14 mouse cellular contexts compared by ENCODE assay signal in genomic region chr8:93809226-93809625, GRCm38 (mm10). TPM values are rescaled to one million over a fixed set of nuclear protein-coding genes. Genes with fewer than 3 reads are reported as not detected.
A peak's percentile ranks its signal among the peaks of the same experiment; 100 is the strongest.
DNase-seq lines count a peak whose midpoint lies in the region; ATAC-seq lines count a peak whose summit lies in the region.
"Had no signal": no experiment of that assay in that cellular context is flagged by ENCODE, and none has a peak within 500 bp of the region (broad histone marks: within the 10 kb centered on the region; RNA-seq: fewer than 3 reads in every experiment).

No protein-coding gene starts in this region.

- ATAC-seq in hindbrain, embryonic 16.5 days: no peak
- ATAC-seq in neural tube, embryonic 15.5 days (ENCODE audit: low FRiP score): no peak

- no peaks in the 10 kb centered on the region for H3K9me3 ChIP-seq in hindbrain, embryonic 16.5 days (ENCODE audit: control insufficient read depth, low read length)
- H3K9me3 ChIP-seq in neural tube, embryonic 15.5 days (replicated peaks): no peaks in the 10 kb centered on the region
- H3K9me3 ChIP-seq: embryonic facial prominence, embryonic 15.5 days; heart, embryonic 13.5 days; kidney, embryonic 15.5 days had no signal

- H3K9ac ChIP-seq in hindbrain, embryonic 16.5 days (ENCODE audit: low read depth, low read length): no peak overlapping the region
- H3K9ac ChIP-seq in neural tube, embryonic 15.5 days (replicated peaks): no peak overlapping the region
- H3K9ac ChIP-seq: embryonic facial prominence, embryonic 15.5 days had no signal

- intact Hi-C loops in left cerebral cortex, postnatal 4 days (cut with DNase I): no loop called here

- H3K36me3 ChIP-seq in hindbrain, embryonic 16.5 days (ENCODE audit: control insufficient read depth, insufficient read depth, low read length): no peaks in the 10 kb centered on the region
- no peaks in the 10 kb centered on the region for H3K36me3 ChIP-seq in neural tube, embryonic 15.5 days
- H3K36me3 ChIP-seq: embryonic facial prominence, embryonic 15.5 days; heart, embryonic 13.5 days; kidney, embryonic 15.5 days had no signal

- H3K4me3 ChIP-seq in hindbrain, embryonic 16.5 days (ENCODE audit: low read length): no peak overlapping the region
- no peak overlapping the region for H3K4me3 ChIP-seq in neural tube, embryonic 15.5 days (replicated peaks)

- H3K27ac ChIP-seq in hindbrain, embryonic 16.5 days (ENCODE audit: low read depth, low read length): no peak overlapping the region
- H3K27ac ChIP-seq in neural tube, embryonic 15.5 days (replicated peaks): peak overlapping the region; percentile 97; the same call in 1 of the 2 replicates
- H3K27ac ChIP-seq: embryonic facial prominence, embryonic 15.5 days; kidney, embryonic 15.5 days had no signal

- H3K27me3 ChIP-seq in hindbrain, embryonic 16.5 days (replicated peaks; ENCODE audit: control insufficient read depth, insufficient read depth, low read length): no peaks in the 10 kb centered on the region
- H3K27me3 ChIP-seq in neural tube, embryonic 15.5 days (replicated peaks): no peaks in the 10 kb centered on the region

- peaks cover 7% of the 10 kb centered on the region for H3K4me1 ChIP-seq in hindbrain, embryonic 16.5 days (ENCODE audit: control insufficient read depth, insufficient read depth, low read depth, low read length)
- H3K4me1 ChIP-seq in neural tube, embryonic 15.5 days: peaks cover 19% of the 10 kb centered on the region

- peak; percentile 68 for DNase-seq in cerebellum, adult 9-11 months
- no peak for DNase-seq in cerebellum, adult 18-20 months
- peak; percentile 48 for DNase-seq in left cerebral cortex, postnatal 4 days
- no peak for DNase-seq in left cerebral cortex, adult 9 months (ENCODE audit: low spot score in 2 of 2)
- no peak for DNase-seq in lung, postnatal 14 days
- DNase-seq: adrenal gland, postnatal 25 days; lung, postnatal 4 days; thymus, postnatal 25 days had no signal

- 62% methylated on average over 3 of the region's 3 CpGs for WGBS in hindbrain, embryonic 16.5 days
- 67% methylated on average over 3 of the region's 3 CpGs for WGBS in neural tube, embryonic 15.5 days

- H3K4me2 ChIP-seq in hindbrain, embryonic 16.5 days (ENCODE audit: low read length): peak overlapping the region; percentile 70; the same call in 1 of the 2 replicates
- H3K4me2 ChIP-seq in neural tube, embryonic 15.5 days: peak overlapping the region; percentile 66; the same call in 1 of the 2 replicates

RNA-seq across cellular contexts. Expression of gene Gnao1, which starts 0.5 kb away (rescaled TPM):
- total RNA-seq in left cerebral cortex, postnatal 4 days (2021): 1,000 to 10,000 TPM in 1 of 2 experiments, 100 to 1,000 TPM in 1; 949 to 1,024 TPM
- 215 and 237 TPM in 2 replicates for polyA plus RNA-seq in hindbrain, embryonic 16.5 days (2015; fragmentation: Nextera tagmentation; extraction: Ambion mirVana)
- 203 and 251 TPM in 2 replicates for polyA plus RNA-seq in neural tube, embryonic 15.5 days (2015; fragmentation: Nextera tagmentation; extraction: Ambion mirVana)
- total RNA-seq: hematopoietic stem cell, adult 5-6 weeks had no signal

Comparison
In these comparisons a context has a peak if more than half of its experiments do, and no peak if none do; other contexts are left out.
1. DNase-seq: peak in cerebellum, adult 9-11 months (single experiment) and left cerebral cortex, postnatal 4 days (single experiment); none in cerebellum, adult 18-20 months (0 of 2), left cerebral cortex, adult 9 months (0 of 2) and lung, postnatal 14 days (single experiment).